Mouse (Mus musculus) CD8-positive naive resting alpha-beta T cell, adult 2 months (primary cell): ENCODE data around the gene Spry2.
A peak's percentile ranks its signal among the peaks of the same experiment; 100 is the strongest.

Source experiments
- DNase-seq, 2 experiments: peaks; one replicate each; pipeline ENCODE4 v3.0.0; 2022; ENCODE audit warnings: low read depth in 2 of 2, low spot score in 2 of 2

The Spry2 gene

DNA sequence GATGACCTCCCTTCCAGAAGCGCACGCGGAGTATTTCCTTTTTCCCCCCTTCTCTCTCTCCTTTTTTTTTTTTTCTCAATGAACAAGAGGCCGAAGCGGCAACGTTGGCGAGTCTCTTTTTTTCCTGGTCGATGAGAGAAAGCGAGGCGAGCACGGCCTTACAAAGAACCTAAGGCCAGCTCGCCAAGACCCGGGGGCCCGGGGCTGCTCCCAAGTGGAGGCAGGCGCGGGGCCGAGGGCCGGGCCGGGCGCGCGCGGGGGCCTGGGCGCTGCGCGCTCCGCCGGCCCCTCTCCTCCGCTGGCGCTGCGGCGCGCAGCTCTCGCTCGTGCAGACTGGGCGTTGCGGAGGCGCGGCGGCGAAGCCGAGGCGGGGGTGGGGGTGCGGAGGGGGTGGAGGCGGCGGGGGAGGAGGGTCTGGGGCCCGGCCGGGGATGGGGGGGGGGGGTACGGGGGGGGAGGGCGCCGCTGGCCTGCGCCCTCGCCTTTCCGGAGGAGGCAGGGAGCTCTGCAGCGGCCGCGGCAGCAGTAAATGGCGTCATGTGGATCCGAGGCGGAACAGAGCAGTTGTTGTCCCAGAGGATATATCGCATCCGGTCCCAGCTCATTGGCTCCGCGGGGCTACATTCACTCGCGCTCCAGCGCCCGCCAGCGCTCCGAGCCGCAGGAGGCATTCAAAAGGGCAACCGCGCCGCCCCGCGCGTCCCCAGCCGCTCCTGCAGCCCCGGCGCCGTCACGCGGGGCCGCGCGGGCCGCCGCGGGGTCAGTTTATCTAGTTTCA lies at the start of gene Spry2:
Spry2 (minus strand) TSS at position 29 of the 778 bp plus-strand sequence.
- no peak for DNase-seq

DNA sequence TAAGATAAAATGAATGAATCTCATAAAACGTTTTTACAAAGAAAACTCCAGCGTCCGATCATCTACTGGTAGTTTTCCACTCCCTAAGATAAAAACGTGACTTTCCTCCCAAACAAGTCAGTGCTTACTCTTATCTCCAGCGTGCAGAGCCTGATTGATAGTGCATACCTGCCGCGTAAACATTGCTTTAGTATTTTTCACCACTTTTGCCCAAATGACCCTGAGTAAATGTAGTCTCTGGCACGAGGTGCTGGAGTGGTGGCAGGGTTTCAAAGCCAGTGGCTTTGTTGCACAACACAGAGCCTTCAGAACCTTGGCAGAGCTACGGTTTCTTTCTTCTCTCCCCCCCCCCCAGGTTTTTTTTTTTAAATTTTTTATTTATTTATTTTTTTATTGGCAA lies 44.7 kb upstream of the Spry2 start:
- DNase-seq: no peak

DNA sequence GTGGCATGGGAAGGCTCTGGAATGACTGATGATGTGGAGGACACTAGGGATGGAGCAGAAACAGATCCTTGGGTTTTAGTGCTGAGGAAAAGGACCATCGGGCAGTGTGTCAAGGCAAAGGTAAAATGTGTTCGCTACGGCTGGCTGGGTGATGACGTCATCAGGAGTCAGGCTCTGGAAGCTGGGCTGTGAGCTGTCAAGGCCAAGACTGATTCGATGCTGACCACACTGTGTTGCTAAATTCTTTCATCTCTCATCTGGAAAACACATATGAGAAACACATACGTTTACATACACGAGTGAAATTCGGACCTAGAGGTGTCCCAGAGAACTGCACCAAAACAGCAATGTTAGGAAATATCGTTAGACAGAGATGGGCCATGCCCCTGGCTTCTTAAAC lies 30.1 kb upstream of the Spry2 start:
- DNase-seq: no peak

DNA sequence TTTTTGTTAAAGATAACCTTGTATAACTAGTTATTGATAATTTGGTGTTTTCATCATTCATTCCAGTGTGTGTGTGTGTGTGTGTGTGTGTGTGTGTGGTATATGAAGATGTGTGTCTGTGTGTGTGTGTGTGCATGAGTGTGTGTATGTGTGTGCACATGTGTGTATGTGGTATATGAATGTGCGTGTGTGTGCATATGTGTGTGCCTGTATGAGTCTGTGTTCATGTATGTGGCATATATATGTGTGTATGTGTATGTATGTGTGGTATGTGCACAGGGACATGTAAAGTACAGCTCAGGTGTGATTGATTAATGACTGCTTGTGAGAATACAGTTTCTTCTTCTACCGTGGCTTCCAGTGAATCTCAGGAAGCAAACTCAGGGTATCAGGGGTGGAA lies 28.7 kb upstream of the Spry2 start:
- DNase-seq: no peak

DNA sequence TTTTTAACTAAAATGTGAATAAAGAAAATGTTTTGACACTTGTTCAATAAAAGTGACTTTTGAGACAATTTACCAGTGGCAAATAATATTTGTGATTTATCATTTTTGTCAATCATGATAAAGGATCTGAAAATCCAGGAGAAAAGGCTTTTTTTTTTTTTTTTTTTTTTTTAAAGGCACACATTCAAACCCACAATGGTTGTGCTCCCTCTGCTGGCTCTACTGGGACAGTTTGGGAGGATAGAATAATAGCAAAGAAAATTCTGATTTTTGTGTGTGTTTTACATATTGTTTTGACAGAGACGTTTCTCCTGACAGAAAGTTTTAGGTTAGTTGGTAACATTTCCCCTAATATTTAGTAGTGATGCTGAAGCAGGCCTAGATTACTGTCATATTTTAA lies 28.1 kb upstream of the Spry2 start:
- no peak for DNase-seq

DNA sequence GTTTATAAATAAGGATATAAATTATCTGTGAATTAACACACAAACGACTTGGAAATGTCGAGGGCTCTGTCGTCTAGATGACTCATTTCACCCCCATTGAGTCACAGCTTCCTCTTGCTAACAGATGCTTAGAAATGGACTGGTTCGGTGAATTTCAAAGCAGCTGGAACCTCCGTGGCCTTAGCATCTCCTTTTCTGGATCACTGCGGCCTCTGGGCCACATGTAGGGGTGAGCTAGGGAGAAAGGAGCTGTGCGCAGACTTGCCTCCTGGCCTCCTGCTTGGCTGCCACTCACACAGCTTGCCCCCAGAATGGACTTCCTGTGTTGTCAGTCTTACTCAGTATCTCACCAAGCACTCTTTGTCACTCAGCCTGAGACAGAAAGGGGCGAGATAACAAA lies 26.3 kb upstream of the Spry2 start:
- DNase-seq: no peak

DNA sequence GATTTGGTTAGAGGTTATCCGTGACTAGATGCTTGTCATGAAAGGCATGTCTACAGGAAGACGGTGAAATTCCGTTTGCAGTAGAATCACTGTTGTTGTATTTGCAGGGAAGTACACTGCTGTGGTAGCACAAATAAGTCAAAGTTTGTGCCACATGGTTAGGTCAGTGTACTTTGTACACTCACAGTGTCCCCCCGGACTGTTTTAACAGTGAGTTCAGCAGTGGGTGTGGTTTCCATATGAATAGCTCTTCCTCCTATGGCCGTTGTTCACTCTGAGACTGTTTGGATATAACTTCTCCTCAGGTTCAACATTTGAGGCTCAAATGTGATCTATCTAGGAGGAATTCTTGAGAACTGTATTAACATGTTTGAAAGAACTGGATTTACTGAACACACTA lies 25.8 kb upstream of the Spry2 start:
- no peak for DNase-seq

DNA sequence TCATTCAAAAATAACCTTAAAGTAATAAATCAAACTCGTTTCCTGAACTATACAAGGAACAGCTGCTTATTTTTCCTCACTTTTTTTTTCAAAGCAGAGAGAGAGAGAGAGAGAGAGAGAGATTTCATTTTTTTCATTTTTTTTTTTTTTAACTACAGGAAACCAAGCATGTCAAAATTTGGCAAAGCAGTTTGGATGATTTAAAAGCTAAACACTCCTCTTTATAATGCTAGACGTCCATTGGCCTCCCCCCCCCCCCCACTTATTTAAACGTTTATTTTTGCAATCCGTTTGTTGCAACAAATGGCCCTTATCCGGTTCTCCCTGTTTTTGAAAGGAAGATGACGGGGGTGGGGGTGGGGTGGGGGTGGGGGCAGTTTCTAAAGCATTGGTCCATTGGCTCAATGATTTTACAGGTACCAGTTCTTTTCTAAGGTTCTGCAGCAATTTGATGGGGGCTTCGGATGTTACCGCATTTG lies 24.6 kb upstream of the Spry2 start:
- no peak for DNase-seq

DNA sequence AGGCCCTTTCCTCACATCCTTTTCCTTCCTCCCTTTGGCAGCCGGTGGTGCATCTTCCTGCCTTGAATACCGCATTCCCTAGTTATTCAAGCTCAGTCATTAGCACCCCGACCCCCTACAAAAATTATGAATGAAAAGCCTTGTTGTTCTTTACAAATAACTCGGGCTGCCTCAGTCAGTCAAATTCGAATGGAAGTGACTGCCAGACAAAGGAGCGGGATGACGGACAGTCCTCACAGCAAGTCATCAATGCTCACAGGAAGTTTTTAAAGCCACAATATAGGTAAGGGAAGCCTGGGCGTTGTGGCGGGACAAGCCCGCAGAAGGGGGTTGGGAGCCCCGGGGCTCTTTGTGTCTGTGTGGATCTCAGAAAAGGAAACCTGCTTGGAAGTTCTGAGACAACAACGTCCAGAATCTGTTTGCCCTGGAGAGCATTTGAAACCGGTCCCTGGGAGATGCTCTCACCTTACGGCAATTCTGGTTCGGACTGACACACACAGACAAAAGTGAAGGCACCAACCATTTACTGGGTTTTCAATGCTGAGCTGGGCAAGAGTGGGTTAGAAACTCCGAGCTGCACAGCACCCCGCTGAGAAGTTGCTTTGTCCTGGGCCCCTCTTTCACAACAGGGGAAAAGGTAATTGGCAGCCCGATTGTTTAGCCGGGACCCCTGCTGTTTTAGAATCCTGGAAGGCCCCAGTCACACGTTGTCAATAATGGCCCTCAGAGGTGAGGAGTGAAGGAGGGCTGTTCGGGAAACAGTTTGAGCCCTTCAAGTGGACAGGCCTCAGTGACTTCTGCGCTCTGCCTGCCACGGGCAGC lies 24.0 kb upstream of the Spry2 start:
- no peak for DNase-seq

DNA sequence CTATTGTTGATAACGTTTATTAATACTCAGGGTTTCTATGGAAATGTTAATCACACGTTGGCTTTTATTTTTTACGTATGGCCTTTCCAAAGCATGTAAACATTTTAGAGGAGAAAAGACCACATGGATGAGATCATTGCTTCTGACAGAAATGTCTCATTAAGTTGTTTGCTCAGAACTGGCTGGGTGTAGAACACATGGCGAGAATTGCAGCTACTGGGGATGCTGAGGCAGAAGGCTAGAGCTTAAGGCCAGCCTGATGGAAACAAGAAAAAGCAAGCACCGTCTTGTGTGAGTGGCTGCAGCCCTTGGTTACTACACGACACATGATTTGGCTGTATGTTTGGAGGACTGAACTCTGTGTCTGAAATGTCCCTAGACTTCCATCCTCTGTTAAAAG lies 10.6 kb upstream of the Spry2 start:
- DNase-seq: no peak

DNA sequence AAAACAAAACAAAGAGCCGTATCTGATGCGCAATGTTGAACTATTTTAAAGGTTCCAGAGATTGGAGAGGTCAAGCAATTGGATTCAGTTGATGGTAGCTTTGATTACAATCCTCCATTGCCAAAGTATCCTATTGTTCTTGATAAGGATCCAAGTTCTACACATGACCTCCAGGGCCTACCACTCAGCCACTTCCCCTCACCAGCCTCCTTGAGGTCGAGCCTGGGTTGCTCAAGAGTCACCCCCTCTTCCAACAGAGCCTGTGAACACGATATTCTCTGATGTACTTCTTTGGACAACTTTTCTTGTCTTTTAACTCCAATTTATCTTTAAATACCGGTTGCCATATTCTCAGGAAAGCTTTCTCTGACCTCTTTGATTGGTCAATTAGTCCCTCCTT lies 9.3 kb upstream of the Spry2 start:
- DNase-seq: no peak

DNA sequence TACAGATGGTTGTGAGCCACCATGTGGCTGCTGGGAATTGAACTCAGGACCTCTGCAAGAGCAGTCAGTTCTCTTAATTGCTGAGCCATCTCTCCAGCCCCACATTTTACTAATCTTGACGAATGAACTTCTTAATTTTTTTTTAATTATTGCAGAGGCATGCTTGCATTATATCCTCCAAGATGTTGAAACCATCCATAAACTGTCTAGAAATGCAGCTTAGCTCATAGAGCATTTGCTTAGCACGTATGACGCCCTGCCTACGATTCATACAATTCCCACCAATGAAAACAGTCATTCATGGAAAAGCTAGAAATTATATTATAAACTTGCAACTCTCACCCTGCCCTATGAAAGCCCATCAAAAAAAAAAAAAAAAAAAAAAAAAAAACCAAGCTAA lies 8.9 kb upstream of the Spry2 start:
- DNase-seq: no peak

DNA sequence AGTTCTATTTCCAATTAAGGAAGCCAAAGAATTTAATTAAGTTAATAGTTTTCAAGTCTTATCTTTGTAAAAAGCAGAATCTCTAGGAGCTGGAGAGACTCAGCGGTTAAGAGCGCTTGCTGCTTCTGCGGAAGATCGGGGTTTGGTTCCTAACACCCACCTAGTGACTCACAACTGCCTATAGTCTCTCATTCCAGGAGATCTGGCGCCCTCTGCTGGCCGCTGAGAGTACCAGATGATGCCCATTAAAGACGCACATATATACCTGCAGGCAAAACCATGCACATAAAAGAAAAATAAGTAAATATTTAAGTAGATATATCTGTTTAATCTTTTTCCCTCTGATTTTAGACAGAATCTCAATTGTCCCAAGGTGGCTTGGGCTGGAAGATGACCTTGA lies 6.2 kb upstream of the Spry2 start:
- DNase-seq: no peak

DNA sequence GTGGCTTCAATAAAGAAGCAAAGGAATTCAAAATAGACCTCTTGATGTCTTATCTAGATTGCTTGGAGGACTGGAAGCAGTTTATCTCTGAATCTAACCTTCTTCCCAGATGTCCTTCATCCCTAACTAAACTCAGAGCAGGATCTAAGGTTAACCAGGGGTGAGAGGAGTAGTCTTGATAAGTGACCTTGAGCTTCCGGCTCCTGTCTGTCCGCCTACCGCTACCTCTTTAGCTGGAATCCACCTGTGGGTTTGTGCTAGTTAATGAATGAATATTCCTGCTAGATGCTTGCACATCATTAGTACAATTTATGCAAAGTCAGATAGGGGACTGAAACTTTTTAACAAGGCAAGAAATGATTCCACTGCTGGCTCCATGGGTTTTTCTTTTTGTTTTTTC lies 4.2 kb upstream of the Spry2 start:
- DNase-seq: no peak

DNA sequence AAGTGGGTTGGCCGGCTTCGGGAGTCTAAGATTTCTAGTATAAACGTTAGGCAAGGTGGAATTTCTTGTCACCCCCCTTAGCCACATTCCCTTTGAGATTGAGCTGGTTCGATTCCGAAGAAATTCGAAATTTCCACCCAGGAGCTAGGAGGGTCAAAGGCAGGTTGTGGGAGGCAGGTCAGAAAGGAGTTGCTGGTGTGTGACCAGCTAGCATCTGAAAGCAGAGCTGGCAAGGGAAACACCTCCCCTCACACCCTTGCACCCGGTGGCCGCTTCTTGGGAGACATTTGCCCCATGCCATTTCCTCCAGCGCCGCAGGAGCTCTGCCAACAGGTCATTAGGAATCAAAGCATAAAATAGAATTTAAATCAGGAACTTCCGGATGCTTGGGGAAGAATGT lies 2.5 kb upstream of the Spry2 start:
- DNase-seq: no peak

DNA sequence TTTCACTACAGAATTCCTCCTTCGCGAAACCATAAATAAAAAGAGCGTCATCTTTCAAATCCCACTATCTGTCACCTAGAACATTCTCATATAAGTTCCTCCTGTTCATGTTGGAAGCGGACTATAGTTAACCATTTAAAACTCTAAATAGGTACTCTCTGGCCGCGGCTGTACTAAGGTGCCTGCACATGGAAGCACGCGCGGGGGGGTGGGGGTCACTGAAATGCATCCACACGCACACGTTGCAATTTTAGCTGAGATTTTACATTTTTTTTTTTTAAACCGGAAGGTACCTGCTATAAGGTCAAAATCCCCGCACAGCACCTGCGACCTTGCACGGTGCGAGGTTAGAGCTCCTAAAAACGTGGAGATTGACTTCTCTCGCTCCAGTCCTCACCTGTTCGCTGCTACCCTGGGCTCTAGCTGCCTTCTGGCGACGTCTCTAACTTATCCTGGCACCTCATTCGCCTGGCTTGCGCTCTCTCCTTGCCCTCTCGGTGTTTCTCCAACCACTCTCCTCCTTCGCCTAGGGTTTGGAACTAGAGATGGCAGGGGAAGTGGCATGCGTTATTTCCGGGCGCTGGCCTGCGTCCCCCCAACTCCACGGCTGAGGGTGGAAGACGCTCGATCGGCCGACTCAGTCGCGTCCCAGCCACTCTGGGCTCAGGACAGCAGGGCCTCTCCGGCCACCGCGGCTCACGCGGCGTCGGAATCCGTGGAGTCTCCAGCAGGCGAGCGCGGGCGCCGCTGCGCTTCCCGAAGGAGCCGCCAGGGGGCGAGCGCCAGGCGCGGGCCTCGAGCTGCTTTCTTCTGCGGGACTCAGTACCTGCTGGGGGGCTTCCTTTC lies 1.9 kb upstream of the Spry2 start:
- peak; percentile 31 to 42 for DNase-seq

DNA sequence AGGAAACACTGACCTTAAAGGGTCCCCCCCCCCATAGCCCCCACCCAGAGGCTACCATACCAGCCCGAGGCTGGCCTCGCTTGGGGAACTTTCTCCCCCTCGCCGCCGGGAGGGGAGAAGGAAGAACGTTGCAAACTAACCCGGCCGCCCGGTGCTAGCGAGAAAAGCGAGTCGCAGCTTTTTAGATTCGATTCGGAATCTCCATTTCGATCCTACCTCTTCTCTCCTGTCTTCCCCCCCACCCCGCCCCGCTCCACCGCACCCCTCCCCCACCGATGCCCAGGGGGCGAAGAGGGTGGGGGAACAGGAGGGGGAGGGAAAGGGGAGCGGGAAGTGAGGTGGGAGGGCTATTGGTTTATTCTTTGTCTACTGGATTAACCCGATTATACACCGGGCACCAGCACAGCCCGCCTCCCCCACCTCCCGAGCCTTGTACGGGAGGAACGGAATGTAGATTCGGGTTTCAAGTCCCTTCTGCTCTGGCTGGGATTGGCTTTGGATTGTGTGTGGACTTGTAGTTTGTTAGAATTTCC lies 1.0 kb upstream of the Spry2 start:
- no peak for DNase-seq

DNA sequence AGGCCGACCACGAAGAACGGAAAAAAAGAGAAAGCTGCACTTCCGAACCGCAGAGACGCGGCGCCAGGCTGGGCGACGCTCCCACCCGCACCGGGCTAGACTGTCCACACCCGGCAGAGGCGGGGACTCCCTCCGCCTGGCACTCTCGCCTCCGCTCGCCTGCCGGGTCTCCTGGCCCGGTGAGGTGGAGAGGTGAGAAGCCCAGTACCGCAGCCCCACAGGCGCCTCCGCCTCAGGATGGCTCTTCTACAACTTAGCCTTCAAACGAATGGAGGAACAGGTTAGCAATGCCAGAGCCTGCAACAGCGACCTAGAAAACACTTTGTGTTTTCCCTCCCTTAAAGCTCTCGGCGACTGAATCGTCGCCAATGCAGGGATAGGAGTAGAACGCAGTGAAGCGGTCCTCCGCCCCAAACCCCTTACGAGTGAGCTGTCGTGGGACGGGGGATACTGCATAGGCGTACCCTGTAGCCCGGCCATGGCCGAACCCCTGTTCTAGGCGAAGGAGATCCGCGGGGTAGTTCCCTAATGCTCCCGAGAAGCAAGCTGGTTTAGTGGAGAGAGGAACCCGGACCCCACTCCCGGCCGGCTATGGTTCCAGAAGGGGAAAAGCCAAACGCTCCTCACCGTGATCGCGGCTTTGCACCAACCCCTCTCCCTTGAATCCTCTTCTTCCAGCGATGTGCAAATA lies 513 bp downstream of the Spry2 start:
- DNase-seq: no peak

DNA sequence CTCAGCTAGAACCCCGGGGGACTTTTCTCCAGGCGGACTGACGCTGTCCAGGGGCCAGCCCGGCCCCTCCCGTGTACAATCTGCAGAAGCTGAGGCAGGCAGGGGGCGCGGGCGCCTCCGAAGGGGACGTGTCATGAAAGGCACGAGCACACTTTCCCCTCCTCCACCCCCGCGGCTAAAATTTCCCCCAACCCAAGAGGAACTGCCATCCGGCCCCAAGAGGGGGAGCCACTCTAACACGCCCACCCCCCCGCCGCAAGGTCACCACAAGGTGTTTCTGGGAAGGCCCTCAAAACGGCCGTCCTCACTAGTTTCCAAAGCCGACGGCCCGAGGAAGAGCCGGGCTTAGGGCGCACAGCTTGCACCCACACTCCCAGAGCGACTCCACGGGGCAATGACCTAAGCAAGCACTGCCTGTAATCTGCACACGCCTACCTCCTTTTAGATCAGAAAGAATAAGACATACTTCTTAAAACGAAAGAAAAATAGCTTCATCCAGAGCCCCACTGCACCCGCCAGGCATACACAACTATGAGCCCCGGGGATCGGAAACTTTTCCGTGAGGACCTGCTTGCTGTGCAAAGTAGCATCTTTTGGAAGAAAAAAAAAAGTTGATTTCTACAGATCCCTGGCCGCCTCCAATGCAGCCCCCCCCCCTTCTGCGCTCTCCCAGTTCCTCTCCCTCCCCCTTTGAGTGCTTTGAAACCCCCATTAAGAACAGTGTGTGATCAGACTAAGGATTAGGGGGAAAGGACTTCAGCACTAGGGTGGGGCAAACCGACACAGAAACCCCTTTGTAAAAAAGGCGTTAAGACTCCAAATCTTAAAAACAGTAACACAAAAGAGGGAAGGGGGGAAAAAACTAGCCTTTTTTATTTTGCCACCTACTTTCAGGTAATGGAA lies 1.4 kb downstream of the Spry2 start:
- DNase-seq: no peak

DNA sequence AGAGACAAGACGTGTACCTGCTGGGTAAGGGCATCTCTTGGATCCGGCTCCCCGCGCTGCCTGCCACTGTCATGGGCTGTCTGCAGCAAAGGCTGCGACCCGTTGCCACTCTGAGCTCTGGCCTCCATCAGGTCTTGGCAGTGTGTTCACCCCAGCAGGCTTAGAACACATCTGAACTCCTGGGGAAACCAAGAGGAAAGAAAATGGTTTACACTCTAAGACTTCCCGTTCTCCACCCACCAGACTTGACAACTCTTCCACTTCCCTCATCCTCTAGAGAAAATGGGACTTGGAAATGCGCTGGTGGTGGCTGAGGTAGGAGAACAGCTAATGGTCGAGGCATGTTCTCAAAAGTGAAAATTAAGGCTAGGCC lies 3.0 kb downstream of the Spry2 start:
- DNase-seq: no peak
